Mouse (Mus musculus): ENCODE measurements at regions not wholly inside any gene's neighbourhood (a gene's known extent, or its start where the extent isn't known, plus 50 kb on each side); places are given as distances from the start of the nearest gene placed in this dataset.

DNA sequence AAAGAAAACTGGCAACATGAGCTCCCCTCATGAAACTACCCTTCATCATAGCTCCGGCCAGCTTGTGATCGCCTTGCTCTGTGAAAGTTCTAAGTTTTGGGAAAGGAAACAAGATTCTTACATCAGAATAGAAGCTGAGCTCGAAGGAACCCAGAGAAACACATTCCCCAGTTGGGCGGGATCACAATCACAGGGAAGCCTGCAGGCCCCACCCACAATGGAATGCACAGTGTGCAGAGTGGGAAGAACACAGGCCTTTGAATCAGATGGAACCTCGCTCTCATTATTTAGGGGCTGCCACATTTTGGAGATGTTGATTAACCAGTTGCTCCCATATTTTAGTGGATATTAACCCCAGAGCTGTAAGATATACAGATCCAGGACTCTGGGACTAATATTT lies 234.9 kb downstream of the Sox2 start:
- peak; percentile 8 for DNase-seq

DNA sequence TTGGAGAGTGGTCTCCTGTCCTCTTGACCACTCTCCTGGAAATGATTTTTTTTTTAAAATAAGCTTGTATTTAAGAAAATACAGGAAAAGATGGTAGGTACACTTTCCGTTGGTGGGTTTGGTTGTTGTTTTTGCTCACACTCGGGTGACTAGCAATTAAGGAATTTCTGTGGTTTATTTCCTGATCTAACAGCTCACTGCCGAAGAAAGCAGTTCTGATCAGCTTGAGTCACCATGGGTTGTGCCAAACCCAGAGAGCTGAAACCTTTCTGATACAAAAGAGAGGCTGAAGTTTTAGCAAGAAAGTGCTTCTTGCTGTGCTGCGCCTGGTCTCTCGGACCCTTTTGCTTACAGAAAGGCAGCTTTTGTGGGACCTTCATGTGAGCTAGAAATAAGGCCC lies 243.2 kb downstream of the Sox2 start:
- no peak for DNase-seq

DNA sequence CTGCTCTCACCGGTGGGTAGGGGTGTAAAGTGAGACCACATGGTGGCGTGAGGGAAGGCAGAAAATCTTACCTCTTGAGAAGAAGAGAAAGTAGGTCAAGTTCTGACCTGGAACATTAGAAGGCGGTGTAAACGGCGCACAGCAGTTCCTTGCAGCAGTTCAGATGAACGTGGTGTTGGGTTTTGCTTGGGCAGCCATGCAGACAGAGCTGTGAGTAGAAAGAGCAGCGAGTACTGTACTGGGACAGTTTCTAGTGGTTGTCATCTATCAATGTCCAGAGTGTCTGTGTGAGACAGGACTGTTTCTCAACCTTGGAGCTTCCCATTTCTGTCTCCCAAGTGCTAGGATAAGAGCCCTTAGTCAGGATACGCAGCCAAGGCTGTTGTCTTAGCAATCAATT lies 252.9 kb downstream of the Sox2 start:
- no peak for DNase-seq

DNA sequence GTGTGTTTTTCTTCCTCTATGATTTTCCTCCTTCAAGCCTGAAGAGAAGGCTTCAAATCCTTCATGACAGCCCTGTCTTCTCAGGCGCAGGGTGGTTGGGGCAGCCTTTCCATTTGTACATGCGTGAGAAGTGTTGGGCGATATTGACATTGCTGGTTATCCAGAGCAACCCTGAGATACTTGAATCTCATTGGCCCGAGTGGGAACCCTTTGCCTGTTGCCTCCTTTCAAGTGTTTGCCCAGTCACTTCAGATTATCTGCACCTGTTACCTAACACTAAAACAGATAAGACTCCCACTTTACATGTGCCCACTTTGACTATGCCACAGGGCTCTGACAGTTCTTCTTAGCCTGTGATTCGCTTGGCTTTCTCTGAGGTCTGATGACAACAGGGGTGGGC lies 258.3 kb downstream of the Sox2 start:
- peak; percentile 16 for DNase-seq

DNA sequence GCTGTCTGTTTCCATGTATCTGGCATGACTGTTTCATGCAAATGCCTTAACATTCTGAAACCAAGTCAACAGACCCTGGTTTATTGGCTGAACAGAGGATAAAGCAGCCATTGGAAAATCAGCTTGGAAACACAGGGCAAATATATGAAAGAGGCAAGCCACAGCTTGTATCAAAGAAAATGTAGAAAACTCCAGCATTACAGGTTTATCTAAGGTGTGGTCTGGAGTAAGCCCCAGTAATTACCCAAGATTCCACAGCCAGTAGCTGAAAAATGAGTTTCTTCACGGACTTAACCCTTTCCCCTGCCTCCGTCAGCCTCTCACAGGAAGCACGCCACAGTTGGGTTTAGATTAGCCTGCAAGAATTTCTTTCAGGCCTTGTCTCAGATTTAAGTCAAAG lies 259.1 kb downstream of the Sox2 start:
- no peak for DNase-seq

DNA sequence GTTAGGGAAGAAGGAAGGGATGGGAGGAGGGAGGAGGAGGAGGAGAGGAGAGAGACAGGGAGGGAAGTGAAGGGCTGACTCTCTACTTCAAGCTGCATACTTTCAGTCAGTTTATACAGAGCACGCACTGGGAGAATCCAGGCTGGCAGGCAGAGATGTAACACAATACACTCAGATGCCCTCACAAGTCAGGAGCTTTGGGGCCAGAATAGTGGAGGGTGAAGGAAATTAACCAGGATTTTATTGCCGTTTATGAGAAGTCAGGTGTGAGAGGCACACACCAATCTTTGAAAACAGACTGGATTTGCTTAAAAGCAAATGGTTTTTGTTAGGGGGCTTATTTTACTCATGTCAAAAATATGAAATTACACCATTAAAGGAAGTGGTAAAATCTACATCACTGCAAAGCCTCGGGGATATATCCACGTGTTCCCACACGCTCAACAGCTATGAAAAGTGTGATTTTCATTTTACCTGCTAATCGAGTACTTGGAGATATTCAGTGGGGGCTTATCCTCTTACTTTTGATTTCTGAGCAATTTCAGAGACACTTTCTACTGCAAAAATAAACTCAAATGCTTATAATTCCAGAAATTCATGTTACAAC lies 268.2 kb downstream of the Sox2 start:
- DNase-seq, result no peak

DNA sequence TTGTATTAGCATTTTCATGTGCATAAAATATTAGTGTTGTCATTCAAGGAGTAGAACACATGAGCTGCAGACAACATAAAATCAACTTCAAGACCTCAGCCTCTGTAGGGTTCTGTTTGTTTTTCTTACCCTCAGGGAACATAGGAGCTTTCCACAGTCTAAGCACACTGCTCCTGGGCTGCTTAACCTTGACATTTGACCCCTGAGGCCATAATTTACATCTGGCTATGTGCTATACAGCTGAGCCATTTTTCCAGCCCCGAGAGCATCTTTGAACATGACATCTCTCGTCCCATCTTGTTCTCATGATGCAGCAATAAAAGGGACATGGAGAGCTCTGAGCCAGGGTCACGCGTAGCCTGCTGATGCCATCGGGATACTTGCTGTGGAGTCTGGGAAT lies 270.3 kb downstream of the Sox2 start:
- no peak for DNase-seq

DNA sequence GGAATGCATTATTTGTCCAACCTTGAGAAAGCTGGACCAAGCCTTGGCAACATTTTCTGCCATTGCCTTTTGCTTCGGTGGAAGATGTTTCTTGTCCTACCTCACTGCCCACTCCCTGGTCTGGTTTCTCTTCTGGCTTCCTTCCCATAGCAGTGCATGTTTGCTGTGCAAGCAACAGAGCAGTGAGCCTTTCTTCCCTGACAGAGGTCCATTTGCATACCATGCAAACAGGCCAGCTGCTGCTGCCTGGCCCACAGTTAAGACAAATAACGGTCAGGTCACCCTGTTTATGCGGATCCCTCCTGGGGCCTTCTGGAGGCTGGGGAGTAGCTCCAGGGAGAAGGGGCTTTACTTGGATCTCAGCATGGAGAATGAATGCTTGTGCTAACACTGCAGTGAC lies 299.7 kb downstream of the Sox2 start:
- DNase-seq, result no peak

DNA sequence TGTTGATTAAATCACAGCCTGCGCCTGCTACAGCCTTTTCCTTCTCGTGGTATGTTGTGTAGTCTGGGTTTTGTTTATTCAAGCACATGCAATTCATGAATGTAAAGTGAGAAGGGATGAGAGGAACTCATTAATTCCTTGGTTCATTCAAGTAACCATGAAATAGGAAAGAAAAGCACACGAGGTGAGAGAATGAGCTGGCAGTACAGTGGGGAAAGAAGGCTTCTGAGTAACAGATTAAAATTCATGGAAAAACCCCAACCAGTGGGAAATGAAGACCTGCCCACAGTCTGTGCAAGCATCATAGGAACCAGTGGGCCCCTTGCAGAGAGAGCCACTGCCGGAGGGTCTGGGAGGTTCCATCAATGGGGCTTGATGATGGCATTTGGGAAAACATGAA lies 306.0 kb downstream of the Sox2 start:
- DNase-seq, result no peak

DNA sequence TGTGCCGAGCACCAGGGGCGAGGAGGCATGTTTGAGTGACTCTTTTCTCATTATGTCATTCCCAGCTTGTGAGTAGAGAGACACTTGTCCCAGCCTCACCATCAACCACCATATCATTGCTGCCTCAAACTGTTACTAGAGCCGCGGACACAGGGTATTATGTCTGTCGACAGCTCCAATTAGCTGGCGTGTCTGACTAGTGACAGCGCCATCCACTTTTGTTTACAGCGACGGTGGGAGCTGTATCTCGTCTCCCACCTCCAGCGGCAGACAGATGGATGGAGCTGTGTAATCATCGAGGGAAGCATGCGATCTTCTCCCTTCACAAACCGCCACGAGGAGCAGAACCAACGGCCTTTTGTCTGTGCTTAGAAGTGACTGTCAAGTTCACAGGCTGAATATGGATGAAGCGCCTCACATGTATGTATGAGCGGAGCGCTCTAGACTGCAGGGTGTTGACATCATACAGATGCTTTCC lies 308.9 kb downstream of the Sox2 start:
- no peak for DNase-seq

DNA sequence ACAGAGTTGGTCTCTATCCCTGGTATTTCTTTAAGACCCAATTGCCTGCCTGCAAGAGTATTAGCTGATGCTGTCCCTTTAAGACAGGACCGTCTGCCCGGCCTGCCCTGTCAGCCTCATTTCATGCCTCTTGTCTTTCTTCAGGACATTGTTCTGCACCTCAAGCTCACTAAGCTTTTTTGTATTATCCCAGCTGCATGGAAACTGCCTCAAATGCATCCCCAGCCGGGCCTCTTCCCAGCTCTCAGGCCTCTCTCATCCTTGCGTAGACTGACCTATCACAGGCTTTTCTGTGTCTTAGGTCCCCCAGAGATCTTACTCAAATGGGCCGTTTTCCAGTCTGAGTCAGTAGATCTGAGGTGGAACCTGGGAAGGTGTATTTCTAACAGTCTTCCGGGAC lies 316.2 kb downstream of the Sox2 start:
- DNase-seq, result no peak

DNA sequence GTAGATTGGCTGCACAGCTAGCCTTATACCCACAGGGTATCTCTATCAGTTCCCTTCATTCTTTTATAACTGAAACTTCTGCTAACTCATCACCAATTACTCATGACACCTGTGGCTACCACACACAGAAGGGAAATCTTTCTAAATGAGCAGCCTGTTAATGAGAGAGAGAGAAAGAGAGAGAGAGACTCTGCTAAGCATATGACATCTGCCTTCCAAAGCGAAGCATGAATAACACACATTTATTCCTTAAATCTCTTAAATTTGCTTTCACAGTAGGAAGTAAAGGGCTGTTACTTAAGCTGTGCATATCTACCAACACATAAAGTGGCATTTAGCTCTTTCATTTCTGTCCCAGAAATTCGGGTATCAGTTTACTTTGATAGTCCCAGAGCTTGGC lies 317.7 kb downstream of the Sox2 start:
- DNase-seq, result no peak

DNA sequence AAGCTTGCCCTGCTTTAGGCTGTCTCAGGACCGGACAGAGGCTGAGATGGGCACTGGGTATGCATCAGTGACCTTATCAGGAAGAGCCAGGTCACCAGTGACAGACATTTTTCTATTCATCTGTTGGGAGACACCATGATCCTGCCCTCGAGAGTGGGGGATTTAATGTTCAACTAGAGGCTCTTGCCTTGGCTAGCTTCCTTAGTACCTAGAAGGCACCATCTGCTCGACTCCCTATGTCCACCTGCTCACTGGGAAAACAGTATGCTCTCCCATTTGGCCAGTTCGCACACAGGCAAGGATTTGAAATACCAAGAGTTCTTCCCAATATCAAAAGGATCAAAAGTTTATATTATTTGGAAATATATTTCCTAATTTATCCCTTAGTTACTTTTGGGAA lies 321.3 kb downstream of the Sox2 start:
- DNase-seq, result no peak

DNA sequence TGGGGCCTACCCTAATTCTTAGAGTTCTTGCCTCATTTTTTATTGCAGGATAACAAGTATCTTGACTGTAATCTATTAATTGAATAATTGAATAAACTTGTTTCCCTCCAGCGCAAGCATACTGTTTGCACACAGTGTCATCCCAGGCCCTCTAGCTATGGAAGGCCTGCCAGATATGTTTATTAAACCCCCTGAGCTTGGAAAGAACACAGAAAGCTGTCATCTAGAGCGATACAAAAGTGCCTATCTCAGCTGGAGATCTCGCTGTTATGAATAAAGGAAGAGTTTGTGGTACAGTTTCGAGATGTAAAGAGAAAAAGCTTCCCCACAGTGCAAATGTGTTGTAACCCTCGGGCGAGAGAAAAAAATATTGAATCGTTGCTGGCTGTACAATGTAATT lies 324.2 kb downstream of the Sox2 start:
- DNase-seq, result no peak

Data from lung, postnatal 10 days (tissue).